Mouse (Mus musculus) lung, embryonic 15.5 days (tissue): ENCODE results near the gene Rgs3. TPM values are rescaled to one million over a fixed set of nuclear protein-coding genes. Genes with fewer than 3 reads are reported as not detected.
A peak's percentile ranks its signal among the peaks of the same experiment; 100 is the strongest.
"Not testable (repeated sequence)": the region's sequence is repeated elsewhere in the genome, so short reads cannot be mapped to it uniquely, and the experiment has no call there.

ENCODE experiments used
- ATAC-seq: fragments of 200-750 bp; cut with Nextera tagmentation; 2 replicates; pipeline ENCODE4 v1.8.0; 2017; ENCODE audit warnings: moderate number of reproducible peaks, borderline replicate concordance; ENCODE audit not compliant: low FRiP score, low TSS enrichment; ENCODE audit errors: extremely low read depth
- H3K27ac ChIP-seq: fragments of 300-500 bp; sonication (generic); 2 replicates; pipeline ENCODE4 v1.5.1; 2015; ENCODE audit warnings: moderate library complexity, mild to moderate bottlenecking, inconsistent platforms
- H3K27me3 ChIP-seq: fragments of 300-500 bp; sonication (generic); 2 replicates; pipeline ENCODE4 v1.6.1; 2015; ENCODE audit warnings: inconsistent platforms
- H3K36me3 ChIP-seq: fragments of 300-500 bp; sonication (generic); 2 replicates; pipeline ENCODE4 v1.6.1; 2015; ENCODE audit warnings: inconsistent platforms
- H3K4me1 ChIP-seq: fragments of 300-500 bp; sonication (generic); 2 replicates; pipeline ENCODE4 v1.6.1; 2015; ENCODE audit warnings: inconsistent platforms
- H3K4me2 ChIP-seq: fragments of 300-500 bp; sonication (generic); 2 replicates; pipeline ENCODE4 v1.6.1; 2015; ENCODE audit warnings: inconsistent platforms, mild to moderate bottlenecking, moderate library complexity
- H3K4me3 ChIP-seq: fragments of 300-500 bp; sonication (generic); 2 replicates; pipeline ENCODE4 v1.5.1; 2015; ENCODE audit warnings: mild to moderate bottlenecking, inconsistent platforms
- H3K9ac ChIP-seq: fragments of 300-500 bp; sonication (generic); 2 replicates; pipeline ENCODE4 v1.6.1; 2015; ENCODE audit warnings: inconsistent platforms
- H3K9me3 ChIP-seq: fragments of 300-500 bp; sonication (generic); 2 replicates; pipeline ENCODE4 v1.6.1; 2016; ENCODE audit warnings: inconsistent platforms
- WGBS: fragments of 180-500 bp; shearing (Covaris S2); methylation state at CpG from one replicate; pipeline ENCODE4 v1.1.7; 2015; 5-methylcytosine and 5-hydroxymethylcytosine counted together
- polyA plus RNA-seq: library from polyadenylated mRNA; unstranded; fragments of >200 nt; fragmentation: Nextera tagmentation; extraction: Ambion mirVana; gene quantifications from 2 replicates; pipeline ENCODE4 v1.2.1, GENCODE M21; 2015

The Rgs3 gene
- polyA plus RNA-seq, 1 experiment from 2014 or later: 53.5 TPM

- no peak for ATAC-seq
- 89% methylated on average over 1 of the region's 1 CpGs for WGBS
- Histone ChIP-seq H3K9me3 (no peaks in the 10 kb centered on the region), H3K4me1 (peaks cover 13% of the 10 kb centered on the region), H3K27me3 (no peaks in the 10 kb centered on the region), H3K4me3 (no peak overlapping the region), H3K27ac (no peak overlapping the region), H3K4me2 (no peak overlapping the region), H3K9ac (no peak overlapping the region), H3K36me3 (no peaks in the 10 kb centered on the region)
These were observed 31.2 kb downstream of the Rgs3 start for GRCm38 (mm10) chr4:62590878-62591277.

GRCm38 (mm10) chr4:62591326-62591725, 31.7 kb downstream of the Rgs3 start:
- Histone ChIP-seq H3K9ac (no peak overlapping the region), H3K4me3 (no peak overlapping the region), H3K4me1 (peaks cover 13% of the 10 kb centered on the region), H3K4me2 (peak overlapping the region; percentile 43), H3K27me3 (no peaks in the 10 kb centered on the region), H3K36me3 (no peaks in the 10 kb centered on the region), H3K27ac (no peak overlapping the region), H3K9me3 (no peaks in the 10 kb centered on the region)
- WGBS: 4% methylated on average over 11 of the region's 11 CpGs
- ATAC-seq: no peak

GRCm38 (mm10) chr4:62593546-62594240, 34.0 kb downstream of the Rgs3 start:
- not testable (repeated sequence) for H3K4me3 ChIP-seq, H3K9me3 ChIP-seq, H3K27me3 ChIP-seq, H3K27ac ChIP-seq, H3K36me3 ChIP-seq, H3K9ac ChIP-seq, H3K4me2 ChIP-seq, ATAC-seq
- H3K4me1 ChIP-seq: peaks cover 13% of the 10 kb centered on the region
- 89% methylated on average over 24 of the region's 24 CpGs for WGBS

- WGBS: 75% methylated on average over 5 of the region's 5 CpGs
- no peaks in the 10 kb centered on the region for H3K9me3 ChIP-seq
- ATAC-seq: no peak
- H3K4me3 ChIP-seq: no peak overlapping the region
- peaks cover 13% of the 10 kb centered on the region for H3K4me1 ChIP-seq
- no peak overlapping the region for H3K9ac ChIP-seq
- H3K27me3 ChIP-seq: no peaks in the 10 kb centered on the region
- H3K4me2 ChIP-seq: no peak overlapping the region
- H3K36me3 ChIP-seq: no peaks in the 10 kb centered on the region
- H3K27ac ChIP-seq: no peak overlapping the region
These were observed 34.8 kb downstream of the Rgs3 start for GRCm38 (mm10) chr4:62594442-62594841.

GRCm38 (mm10) chr4:62596051-62596450, 36.4 kb downstream of the Rgs3 start:
- H3K4me3 ChIP-seq: no peak overlapping the region
- no peak overlapping the region for H3K27ac ChIP-seq
- H3K4me2 ChIP-seq: no peak overlapping the region
- no peak for ATAC-seq
- WGBS: 53% methylated on average over 5 of the region's 5 CpGs
- H3K9ac ChIP-seq: no peak overlapping the region
- no peaks in the 10 kb centered on the region for H3K27me3 ChIP-seq
- no peaks in the 10 kb centered on the region for H3K36me3 ChIP-seq
- peaks cover 8% of the 10 kb centered on the region for H3K4me1 ChIP-seq
- no peaks in the 10 kb centered on the region for H3K9me3 ChIP-seq

- H3K9ac ChIP-seq: no peak overlapping the region
- H3K36me3 ChIP-seq: no peaks in the 10 kb centered on the region
- no peaks in the 10 kb centered on the region for H3K4me1 ChIP-seq
- H3K27me3 ChIP-seq: no peaks in the 10 kb centered on the region
- ATAC-seq: no peak
- H3K9me3 ChIP-seq: no peaks in the 10 kb centered on the region
- H3K4me2 ChIP-seq: no peak overlapping the region
- no peak overlapping the region for H3K27ac ChIP-seq
- WGBS: 97% methylated on average over 1 of the region's 1 CpGs
- H3K4me3 ChIP-seq: no peak overlapping the region
These were observed 40.9 kb downstream of the Rgs3 start for GRCm38 (mm10) chr4:62600549-62600948.

- ATAC-seq: no peak
- WGBS: 69% methylated on average over 4 of the region's 4 CpGs
- no peak overlapping the region for H3K4me2 ChIP-seq
- no peak overlapping the region for H3K27ac ChIP-seq
- no peaks in the 10 kb centered on the region for H3K27me3 ChIP-seq
- no peak overlapping the region for H3K9ac ChIP-seq
- H3K4me1 ChIP-seq: peaks cover 3% of the 10 kb centered on the region
- no peaks in the 10 kb centered on the region for H3K9me3 ChIP-seq
- no peaks in the 10 kb centered on the region for H3K36me3 ChIP-seq
- no peak overlapping the region for H3K4me3 ChIP-seq
These were observed 44.0 kb downstream of the Rgs3 start for GRCm38 (mm10) chr4:62603607-62604006.

- H3K27ac ChIP-seq: no peak overlapping the region
- no peak for ATAC-seq
- 58% methylated on average over 4 of the region's 4 CpGs for WGBS
These were observed 44.4 kb downstream of the Rgs3 start for GRCm38 (mm10) chr4:62604094-62604493.

GRCm38 (mm10) chr4:62605856-62606541, 46.4 kb downstream of the Rgs3 start:
- Histone ChIP-seq H3K27ac (peak overlapping the region; percentile 52), H3K4me1 (peaks cover 3% of the 10 kb centered on the region), H3K9me3 (no peaks in the 10 kb centered on the region), H3K4me2 (no peak overlapping the region), H3K27me3 (no peaks in the 10 kb centered on the region), H3K4me3 (no peak overlapping the region), H3K36me3 (no peaks in the 10 kb centered on the region), H3K9ac (no peak overlapping the region)
- WGBS: 86% methylated on average over 9 of the region's 9 CpGs
- no peak for ATAC-seq

More at GRCm38 (mm10) chr4:62604094-62604493, 44.4 kb downstream of the Rgs3 start:
- Histone ChIP-seq H3K9me3 (no peaks in the 10 kb centered on the region), H3K9ac (no peak overlapping the region), H3K4me3 (no peak overlapping the region), H3K4me2 (no peak overlapping the region), H3K36me3 (no peaks in the 10 kb centered on the region), H3K27me3 (no peaks in the 10 kb centered on the region), H3K4me1 (peaks cover 3% of the 10 kb centered on the region)

GRCm38 (mm10) chr4:62606542-62606882, 46.9 kb downstream of the Rgs3 start:
- 25% methylated on average over 7 of the region's 7 CpGs for WGBS

GRCm38 (mm10) chr4:62606905-62607304, 47.3 kb downstream of the Rgs3 start:
- H3K27me3 ChIP-seq: no peaks in the 10 kb centered on the region
- H3K9ac ChIP-seq: no peak overlapping the region
- no peak overlapping the region for H3K4me3 ChIP-seq
- ATAC-seq: no peak
- no peaks in the 10 kb centered on the region for H3K36me3 ChIP-seq
- 76% methylated on average over 7 of the region's 7 CpGs for WGBS
- H3K4me1 ChIP-seq: peaks cover 3% of the 10 kb centered on the region
- no peak overlapping the region for H3K4me2 ChIP-seq
- H3K27ac ChIP-seq: 0 out of 2 replicates have a peak overlapping the region, but pooled peaks have one; percentile 52
- no peaks in the 10 kb centered on the region for H3K9me3 ChIP-seq

More at GRCm38 (mm10) chr4:62606542-62606882, 46.9 kb downstream of the Rgs3 start:
- peak overlapping the region; percentile 52 for H3K27ac ChIP-seq
- H3K9ac ChIP-seq: no peak overlapping the region
- no peaks in the 10 kb centered on the region for H3K9me3 ChIP-seq
- no peak overlapping the region for H3K4me3 ChIP-seq
- H3K4me1 ChIP-seq: peaks cover 3% of the 10 kb centered on the region
- no peaks in the 10 kb centered on the region for H3K27me3 ChIP-seq
- ATAC-seq: no peak
- H3K4me2 ChIP-seq: no peak overlapping the region
- no peaks in the 10 kb centered on the region for H3K36me3 ChIP-seq

GRCm38 (mm10) chr4:62607345-62607744, 47.7 kb downstream of the Rgs3 start:
- no peak overlapping the region for H3K4me3 ChIP-seq
- no peaks in the 10 kb centered on the region for H3K36me3 ChIP-seq
- H3K9me3 ChIP-seq: no peaks in the 10 kb centered on the region
- H3K4me2 ChIP-seq: no peak overlapping the region
- H3K27ac ChIP-seq: peak overlapping the region; percentile 52; the same call in 1 of the 2 replicates
- ATAC-seq: 0 out of 2 replicates have a peak, but pooled peaks have one; percentile 25
- no peak overlapping the region for H3K9ac ChIP-seq
- H3K4me1 ChIP-seq: peaks cover 3% of the 10 kb centered on the region
- H3K27me3 ChIP-seq: no peaks in the 10 kb centered on the region
- WGBS: 51% methylated on average over 9 of the region's 9 CpGs
